ENCODE assay signal across 9 mouse cellular contexts in the genomic region with DNA sequence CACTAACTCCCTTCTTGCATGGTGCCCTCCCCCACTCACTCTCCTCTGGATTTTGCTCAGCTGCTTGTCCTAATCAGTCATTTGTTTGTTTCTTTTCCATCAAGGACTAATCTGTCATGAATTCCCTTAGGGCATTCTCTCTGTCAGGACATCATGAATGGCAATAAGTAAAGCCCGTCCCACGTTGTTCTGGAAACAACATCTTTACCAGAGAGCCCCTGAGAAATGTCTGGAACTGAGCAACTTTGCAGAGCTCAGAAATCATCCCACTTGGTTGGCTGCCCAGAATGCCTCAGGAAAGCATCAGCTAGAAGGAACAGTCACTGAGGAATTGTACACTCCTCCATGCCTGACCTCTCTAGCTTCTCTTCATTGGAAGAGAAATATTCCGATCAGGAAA. TPM values are rescaled to one million over a fixed set of nuclear protein-coding genes. Genes with fewer than 3 reads are reported as not detected.
A peak's percentile ranks its signal among the peaks of the same experiment; 100 is the strongest.
DNase-seq lines count a peak whose midpoint lies in the region; ATAC-seq and TF ChIP-seq lines count a peak whose summit lies in the region.
"Had no signal": no experiment of that assay in that cellular context is flagged by ENCODE, and none has a peak within 500 bp of the region (broad histone marks: within the 10 kb centered on the region; RNA-seq: fewer than 3 reads in every experiment).

No protein-coding gene starts in this region.

- no peaks in the 10 kb centered on the region for H3K9me3 ChIP-seq in intestine, embryonic 15.5 days

- peak; percentile 68 for DNase-seq in kidney, postnatal 10 days
- DNase-seq in kidney, adult 9 months: no peak
- peak; percentile 85 for DNase-seq in brain, embryonic 14.5 days (ENCODE audit: low read depth)
- DNase-seq in gastrocnemius, postnatal 10 days: peak; percentile 54
- DNase-seq in natural killer cell, adult 2 months (ENCODE audit: low spot score in 2 of 2): no peak
- no peak for DNase-seq in layer of hippocampus, postnatal 14 days (ENCODE audit: low spot score in 2 of 2)
- no peak for DNase-seq in adrenal gland, adult (ENCODE audit: inconsistent age in 2 of 2, low spot score in 1 of 2)

- 34% methylated on average over 3 of the region's 3 CpGs for WGBS in intestine, embryonic 15.5 days

- TF ChIP-seq CTCF in brain, embryonic 14.5 days (IDR thresholded peaks at IDR 0.05; ENCODE audit: borderline replicate concordance, extremely low read depth, insufficient read depth, insufficient read length): no peak

- no peaks in the 10 kb centered on the region for H3K27me3 ChIP-seq in intestine, embryonic 15.5 days (replicated peaks)

- H3K36me3 ChIP-seq in intestine, embryonic 15.5 days: no peaks in the 10 kb centered on the region

- peak; percentile 67 for ATAC-seq in intestine, embryonic 15.5 days

- H3K27ac ChIP-seq in intestine, embryonic 15.5 days: no peak overlapping the region

- H3K9ac ChIP-seq in intestine, embryonic 15.5 days: no peak overlapping the region

- H3K4me1 ChIP-seq in intestine, embryonic 15.5 days (replicated peaks): peaks cover 2% of the 10 kb centered on the region; the same call in 1 of the 2 replicates

- H3K4me2 ChIP-seq in intestine, embryonic 15.5 days (replicated peaks): 0 out of 2 replicates have a peak overlapping the region, but pooled peaks have one; percentile 18

- TF ChIP-seq POLR2A in brain, embryonic 14.5 days (IDR thresholded peaks at IDR 0.05; ENCODE audit: borderline replicate concordance, extremely low read depth, insufficient read depth, insufficient read length, poor library complexity, severe bottlenecking): no peak

- no peak overlapping the region for H3K4me3 ChIP-seq in intestine, embryonic 15.5 days (replicated peaks)

RNA-seq across cellular contexts. Expression of a gene that starts 55.4 kb away (rescaled TPM):
- 31.0 and 45.0 TPM in 2 replicates for polyA plus RNA-seq in brain, embryonic 14.5 days (2012; rRNA removed)
- total RNA-seq in gastrocnemius, postnatal 10 days (2021): 1 to 10 TPM; 5.2 to 6.3 TPM
- polyA plus RNA-seq in intestine, embryonic 15.5 days (2015; fragmentation: Nextera tagmentation; extraction: Ambion mirVana): 37.9 and 40.5 TPM in 2 replicates
- 10 to 100 TPM; 76.6 to 81.6 TPM for total RNA-seq in layer of hippocampus, postnatal 14 days (2021)
- total RNA-seq: MEL had no signal

Comparison
In these comparisons a context has a peak if more than half of its experiments do, and no peak if none do; other contexts are left out.
1. DNase-seq: peak in kidney, postnatal 10 days (single experiment), brain, embryonic 14.5 days (single experiment) and gastrocnemius, postnatal 10 days (single experiment); none in kidney, adult 9 months (single experiment), natural killer cell, adult 2 months (0 of 2), layer of hippocampus, postnatal 14 days (0 of 2) and adrenal gland, adult (0 of 2).
2. RNA of a gene that starts 55.4 kb away (total RNA-seq): 76.6 to 81.6 TPM in layer of hippocampus, postnatal 14 days; 5.2 to 6.3 TPM in gastrocnemius, postnatal 10 days; every median in the first group is over 10 times any median in the second.